Mouse (Mus musculus) heart, postnatal 0 days (tissue): ENCODE measurements around the gene Nipbl.

Experiments
- CTCF ChIP-seq: IDR thresholded peaks from 2 replicates; pipeline ENCODE4 v1.5.1; 2016; ENCODE audit warnings: antibody characterized with exemption, control low read depth, low read depth
- EP300 ChIP-seq: IDR thresholded peaks from 2 replicates; pipeline ENCODE4 v1.6.1; 2016; ENCODE audit warnings: antibody characterized with exemption, low read depth

GRCm38 (mm10) chr15:8443168-8443925 lies 916 bp downstream of the Nipbl start:
- TF ChIP-seq CTCF (no peak), EP300 (no peak)
